Mouse (Mus musculus): ENCODE measurements at regions not wholly inside any gene's neighbourhood (a gene's known extent, or its start where the extent isn't known, plus 50 kb on each side); places are given as distances from the start of the nearest gene placed in this dataset.
"Not testable (repeated sequence)": the region's sequence is repeated elsewhere in the genome, so short reads cannot be mapped to it uniquely, and the experiment has no call there.

- 68% methylated on average over 9 of the region's 9 CpGs for WGBS
- Histone ChIP-seq H3K4me2 (replicated peaks) (no peak overlapping the region), H3K36me3 (no peaks in the 10 kb centered on the region), H3K9me3 (no peaks in the 10 kb centered on the region), H3K27ac (no peak overlapping the region), H3K27me3 (replicated peaks) (no peaks in the 10 kb centered on the region), H3K4me1 (replicated peaks) (no peaks in the 10 kb centered on the region), H3K4me3 (replicated peaks) (no peak overlapping the region), H3K9ac (no peak overlapping the region)
- no peak for ATAC-seq
These were observed 89.0 kb downstream of the Akr1d1 start for GRCm38 (mm10) chr6:37618990-37619389.

GRCm38 (mm10) chr6:37621364-37622029 lies 91.5 kb downstream of the Akr1d1 start:
- Histone ChIP-seq H3K36me3 (no peaks in the 10 kb centered on the region), H3K4me2 (replicated peaks) (no peak overlapping the region), H3K4me3 (replicated peaks) (no peak overlapping the region), H3K27ac (no peak overlapping the region), H3K9ac (no peak overlapping the region), H3K9me3 (no peaks in the 10 kb centered on the region), H3K4me1 (replicated peaks) (no peaks in the 10 kb centered on the region), H3K27me3 (replicated peaks) (no peaks in the 10 kb centered on the region)
- whole genome bisulfite sequencing = 55% methylated on average over 7 of the region's 7 CpGs
- ATAC-seq = no peak

GRCm38 (mm10) chr6:37622273-37622672 lies 92.3 kb downstream of the Akr1d1 start:
- H3K36me3 ChIP-seq = no peaks in the 10 kb centered on the region
- no peak for ATAC-seq
- H3K27me3 ChIP-seq (replicated peaks) = no peaks in the 10 kb centered on the region
- 80% methylated on average over 2 of the region's 2 CpGs for WGBS
- no peaks in the 10 kb centered on the region for H3K9me3 ChIP-seq
- H3K4me1 ChIP-seq (replicated peaks) = no peaks in the 10 kb centered on the region
- H3K4me2 ChIP-seq (replicated peaks) = no peak overlapping the region
- H3K27ac ChIP-seq = no peak overlapping the region
- H3K4me3 ChIP-seq (replicated peaks) = no peak overlapping the region
- H3K9ac ChIP-seq = no peak overlapping the region

- no peaks in the 10 kb centered on the region for H3K9me3 ChIP-seq
- no peak for ATAC-seq
- 62% methylated on average over 5 of the region's 5 CpGs for WGBS
- H3K27ac ChIP-seq = no peak overlapping the region
- no peaks in the 10 kb centered on the region for H3K4me1 ChIP-seq (replicated peaks)
- H3K4me3 ChIP-seq (replicated peaks) = no peak overlapping the region
- no peak overlapping the region for H3K4me2 ChIP-seq (replicated peaks)
- H3K27me3 ChIP-seq (replicated peaks) = no peaks in the 10 kb centered on the region
- H3K9ac ChIP-seq = no peak overlapping the region
- H3K36me3 ChIP-seq = no peaks in the 10 kb centered on the region
These were observed 97.2 kb downstream of the Akr1d1 start for GRCm38 (mm10) chr6:37627206-37627605.

- no peak overlapping the region for H3K4me2 ChIP-seq (replicated peaks)
- ATAC-seq = no peak
These were observed 104.0 kb downstream of the Akr1d1 start for GRCm38 (mm10) chr6:37633948-37634347.

GRCm38 (mm10) chr6:37642066-37642465 lies 112.1 kb downstream of the Akr1d1 start:
- H3K4me1 ChIP-seq (replicated peaks) = 0 out of 2 replicates have a peak, but pooled peaks cover 2% of the 10 kb centered on the region
- no peaks in the 10 kb centered on the region for H3K9me3 ChIP-seq
- ATAC-seq = no peak
- H3K27me3 ChIP-seq (replicated peaks) = no peaks in the 10 kb centered on the region
- 52% methylated on average over 4 of the region's 4 CpGs for WGBS
- H3K27ac ChIP-seq = no peak overlapping the region
- no peak overlapping the region for H3K9ac ChIP-seq
- H3K4me3 ChIP-seq (replicated peaks) = no peak overlapping the region
- no peak overlapping the region for H3K4me2 ChIP-seq (replicated peaks)
- H3K36me3 ChIP-seq = no peaks in the 10 kb centered on the region

More at GRCm38 (mm10) chr6:37633948-37634347, 104.0 kb downstream of the Akr1d1 start:
- Histone ChIP-seq H3K27ac (no peak overlapping the region), H3K27me3 (replicated peaks) (no peaks in the 10 kb centered on the region), H3K4me3 (replicated peaks) (no peak overlapping the region), H3K9me3 (no peaks in the 10 kb centered on the region), H3K9ac (no peak overlapping the region), H3K36me3 (no peaks in the 10 kb centered on the region), H3K4me1 (replicated peaks) (no peaks in the 10 kb centered on the region)
- 73% methylated on average over 1 of the region's 1 CpGs for WGBS

GRCm38 (mm10) chr6:37642701-37643121 lies 112.7 kb downstream of the Akr1d1 start:
- Histone ChIP-seq H3K36me3 (no peaks in the 10 kb centered on the region), H3K9me3 (no peaks in the 10 kb centered on the region), H3K4me3 (replicated peaks) (no peak overlapping the region), H3K4me2 (replicated peaks) (peak overlapping the region; percentile 23; the same call in 1 of the 2 replicates), H3K27me3 (replicated peaks) (no peaks in the 10 kb centered on the region), H3K27ac (no peak overlapping the region), H3K9ac (no peak overlapping the region), H3K4me1 (replicated peaks) (0 out of 2 replicates have a peak, but pooled peaks cover 2% of the 10 kb centered on the region)
- peak; percentile 34; the same call in 1 of the 2 replicates for ATAC-seq
- 50% methylated on average over 8 of the region's 8 CpGs for WGBS

GRCm38 (mm10) chr6:37643176-37643575 lies 113.2 kb downstream of the Akr1d1 start:
- 51% methylated on average over 4 of the region's 4 CpGs for WGBS
- Histone ChIP-seq H3K4me1 (replicated peaks) (0 out of 2 replicates have a peak, but pooled peaks cover 2% of the 10 kb centered on the region), H3K36me3 (no peaks in the 10 kb centered on the region), H3K4me2 (replicated peaks) (no peak overlapping the region), H3K27me3 (replicated peaks) (no peaks in the 10 kb centered on the region), H3K9ac (no peak overlapping the region), H3K4me3 (replicated peaks) (no peak overlapping the region), H3K9me3 (no peaks in the 10 kb centered on the region), H3K27ac (no peak overlapping the region)
- no peak for ATAC-seq

GRCm38 (mm10) chr6:37643718-37644117 lies 113.7 kb downstream of the Akr1d1 start:
- Histone ChIP-seq H3K9ac (no peak overlapping the region), H3K27ac (no peak overlapping the region), H3K27me3 (replicated peaks) (no peaks in the 10 kb centered on the region), H3K4me1 (replicated peaks) (0 out of 2 replicates have a peak, but pooled peaks cover 2% of the 10 kb centered on the region), H3K4me3 (replicated peaks) (no peak overlapping the region), H3K36me3 (no peaks in the 10 kb centered on the region), H3K4me2 (replicated peaks) (no peak overlapping the region), H3K9me3 (no peaks in the 10 kb centered on the region)
- WGBS = 60% methylated on average over 2 of the region's 2 CpGs
- ATAC-seq = no peak

GRCm38 (mm10) chr6:37645551-37645950 lies 115.6 kb downstream of the Akr1d1 start:
- H3K4me3 ChIP-seq (replicated peaks) = no peak overlapping the region
- H3K4me1 ChIP-seq (replicated peaks) = 0 out of 2 replicates have a peak, but pooled peaks cover 2% of the 10 kb centered on the region
- no peaks in the 10 kb centered on the region for H3K27me3 ChIP-seq (replicated peaks)
- 23% methylated on average over 14 of the region's 14 CpGs for WGBS
- H3K27ac ChIP-seq = 0 out of 2 replicates have a peak overlapping the region, but pooled peaks have one; percentile 38
- no peak for ATAC-seq
- H3K9ac ChIP-seq = no peak overlapping the region
- H3K36me3 ChIP-seq = no peaks in the 10 kb centered on the region
- no peaks in the 10 kb centered on the region for H3K9me3 ChIP-seq
- H3K4me2 ChIP-seq (replicated peaks) = peak overlapping the region; percentile 31

- not testable (repeated sequence) for H3K4me2 ChIP-seq (replicated peaks)
These were observed 127.3 kb downstream of the Akr1d1 start for GRCm38 (mm10) chr6:37657300-37657699.

GRCm38 (mm10) chr6:37658021-37658650 lies 128.2 kb downstream of the Akr1d1 start:
- Histone ChIP-seq H3K9ac (no peak overlapping the region), H3K4me3 (replicated peaks) (no peak overlapping the region), H3K4me2 (replicated peaks) (no peak overlapping the region), H3K36me3 (no peaks in the 10 kb centered on the region), H3K27ac (no peak overlapping the region), H3K27me3 (replicated peaks) (no peaks in the 10 kb centered on the region), H3K9me3 (no peaks in the 10 kb centered on the region), H3K4me1 (replicated peaks) (no peaks in the 10 kb centered on the region)
- no peak for ATAC-seq
- WGBS = 42% methylated on average over 6 of the region's 6 CpGs

More at GRCm38 (mm10) chr6:37657300-37657699, 127.3 kb downstream of the Akr1d1 start:
- WGBS = 94% methylated on average over 3 of the region's 3 CpGs
- H3K36me3 ChIP-seq; H3K4me1 ChIP-seq (replicated peaks); H3K9me3 ChIP-seq; H3K27me3 ChIP-seq (replicated peaks); H3K4me3 ChIP-seq (replicated peaks); H3K9ac ChIP-seq; H3K27ac ChIP-seq; ATAC-seq: not testable (repeated sequence)

- Histone ChIP-seq H3K9me3 (no peaks in the 10 kb centered on the region), H3K36me3 (no peaks in the 10 kb centered on the region), H3K4me3 (replicated peaks) (no peak overlapping the region), H3K27me3 (replicated peaks) (no peaks in the 10 kb centered on the region), H3K9ac (no peak overlapping the region), H3K4me2 (replicated peaks) (no peak overlapping the region), H3K27ac (no peak overlapping the region), H3K4me1 (replicated peaks) (no peaks in the 10 kb centered on the region)
- WGBS = 16% methylated on average over 2 of the region's 2 CpGs
- peak; percentile 86 for ATAC-seq
These were observed 132.8 kb downstream of the Akr1d1 start for GRCm38 (mm10) chr6:37662747-37663146.
